In genomic region chr3:104632560-104633162, GRCm38 (mm10) we compare ENCODE assay signal across 17 mouse cellular contexts. TPM values are rescaled to one million over a fixed set of nuclear protein-coding genes. Genes with fewer than 3 reads are reported as not detected.
DNase-seq lines count a peak whose midpoint lies in the region; ATAC-seq and TF ChIP-seq lines count a peak whose summit lies in the region.
"Had no signal": no experiment of that assay in that cellular context is flagged by ENCODE, and none has a peak within 500 bp of the region (broad histone marks: within the 10 kb centered on the region; RNA-seq: fewer than 3 reads in every experiment).

No protein-coding gene starts in this region.

- TF ChIP-seq RAD21 in MEL (IDR thresholded peaks at IDR 0.05; ENCODE audit: low read depth, low read length), result no peak

- TF ChIP-seq POLR2A in MEL (IDR thresholded peaks at IDR 0.05; ENCODE audit: control insufficient read depth in 1 of 2, insufficient read depth in 1 of 2, low read depth in 1 of 2, low read length in 2 of 2, poor library complexity in 1 of 2), result no peak

- no peaks in the 10 kb centered on the region for H3K9me3 ChIP-seq in MEL (replicated peaks; ENCODE audit: insufficient read depth, low read length)
- no peaks in the 10 kb centered on the region for H3K9me3 ChIP-seq in intestine, embryonic 16.5 days (ENCODE audit: control insufficient read depth, low read length)
- H3K9me3 ChIP-seq: limb, embryonic 15.5 days had no signal

- peaks cover 8% of the 10 kb centered on the region for H3K79me2 ChIP-seq in MEL (ENCODE audit: control insufficient read depth, insufficient read depth, low read length, poor library complexity)

- H3K27ac ChIP-seq in MEL (ENCODE audit: control insufficient read depth, low read depth, low read length), result no peak overlapping the region
- H3K27ac ChIP-seq in intestine, embryonic 16.5 days (ENCODE audit: low read length), result no peak overlapping the region
- H3K27ac ChIP-seq: limb, embryonic 15.5 days had no signal

- peak; percentile 55 for DNase-seq in heart, adult 11 months
- DNase-seq in heart, postnatal 4 days, result no peak
- DNase-seq in MEL (ENCODE audit: low read depth, low spot score), result peak; percentile 48
- no peak for DNase-seq in embryo, embryonic 9.5 days (ENCODE audit: extremely low spot score)
- no peak for DNase-seq in layer of hippocampus, postnatal 25 days (ENCODE audit: extremely low spot score in 1 of 2, low spot score in 1 of 2)
- no peak for DNase-seq in frontal cortex, postnatal 14 days (ENCODE audit: low spot score in 2 of 2)
- DNase-seq: cerebellum, adult 8-10 months; forebrain, postnatal 0 days; heart, postnatal 36 days; lung, postnatal 36 days; midbrain, embryonic 14.5 days; right cerebral cortex, adult 18-20 months; thymus, adult 18-20 months had no signal

- WGBS in intestine, embryonic 16.5 days, result 61% methylated on average over 4 of the region's 4 CpGs

- TF ChIP-seq CTCF in MEL (IDR thresholded peaks at IDR 0.05 in 2 of 3, conservative IDR thresholded peaks at IDR 0.05 in 1 of 3; ENCODE audit: control insufficient read depth in 1 of 3, insufficient read depth in 1 of 3, low read depth in 2 of 3, low read length in 3 of 3, poor library complexity in 1 of 3, severe bottlenecking in 1 of 3), result no peak

- H3K4me3 ChIP-seq in MEL (ENCODE audit: control insufficient read depth in 1 of 2, insufficient read depth in 1 of 2, low read depth in 2 of 2, low read length in 2 of 2), result no peak overlapping the region
- H3K4me3 ChIP-seq in intestine, embryonic 16.5 days (ENCODE audit: low read length), result no peak overlapping the region
- H3K4me3 ChIP-seq: limb, embryonic 15.5 days had no signal

- ATAC-seq in intestine, embryonic 16.5 days, result peak; percentile 57; the same call in 1 of the 2 replicates
- ATAC-seq in megakaryocyte progenitor cell, adult 5-6 weeks (replicated peaks; ENCODE audit: poor library complexity), result peak; percentile 85
- ATAC-seq: forebrain, postnatal 0 days; Patski had no signal

- peaks cover 10 to 13% of the 10 kb centered on the region in 2 experiments for H3K4me1 ChIP-seq in MEL (ENCODE audit: control insufficient read depth in 1 of 2, insufficient read depth in 2 of 2, low read length in 2 of 2)
- H3K4me1 ChIP-seq in intestine, embryonic 16.5 days (ENCODE audit: control insufficient read depth, insufficient read depth, low read length), result 0 out of 2 replicates have a peak, but pooled peaks cover 4% of the 10 kb centered on the region
- H3K4me1 ChIP-seq: limb, embryonic 15.5 days had no signal

- H3K9ac ChIP-seq in MEL (ENCODE audit: control insufficient read depth, low read depth, low read length, poor library complexity, severe bottlenecking), result no peak overlapping the region
- H3K9ac ChIP-seq in intestine, embryonic 16.5 days (ENCODE audit: low read depth, low read length), result no peak overlapping the region
- H3K9ac ChIP-seq: forebrain, postnatal 0 days; limb, embryonic 15.5 days had no signal

- peak; percentile 56 to 79; a peak in 3 of 4 replicates for TF ChIP-seq EP300 in MEL (IDR thresholded peaks at IDR 0.05; ENCODE audit: low read depth in 1 of 2, low read length in 2 of 2)

- no peak overlapping the region for H3K4me2 ChIP-seq in intestine, embryonic 16.5 days (ENCODE audit: low read depth, low read length)
- H3K4me2 ChIP-seq: limb, embryonic 15.5 days had no signal

- H3K36me3 ChIP-seq in MEL (ENCODE audit: control insufficient read depth in 1 of 2, insufficient read depth in 2 of 2, low read length in 2 of 2), result peaks cover 0 to 17% of the 10 kb centered on the region in 2 experiments; a peak in 2 of 4 replicates
- H3K36me3 ChIP-seq in intestine, embryonic 16.5 days (ENCODE audit: control insufficient read depth, insufficient read depth, low read length), result no peaks in the 10 kb centered on the region
- H3K36me3 ChIP-seq: limb, embryonic 15.5 days had no signal

- no peaks in the 10 kb centered on the region for H3K27me3 ChIP-seq in MEL (ENCODE audit: control insufficient read depth in 1 of 2, insufficient read depth in 2 of 2, low read length in 2 of 2)
- no peaks in the 10 kb centered on the region for H3K27me3 ChIP-seq in intestine, embryonic 16.5 days (replicated peaks; ENCODE audit: control insufficient read depth, insufficient read depth, low read length)
- H3K27me3 ChIP-seq: limb, embryonic 15.5 days; Patski had no signal

TF ChIP-seq in MEL, 35 proteins besides CTCF, POLR2A, EP300 and RAD21:
- peak; percentile 93 for TF ChIP-seq MAFK (IDR thresholded peaks at IDR 0.05; ENCODE audit: borderline replicate concordance, low read depth, low read length)
- TF ChIP-seq JUND (IDR thresholded peaks at IDR 0.05; ENCODE audit: low read depth, low read length), result no peak
- peak; percentile 77; the same call in 1 of the 2 replicates for TF ChIP-seq TCF12 (IDR thresholded peaks at IDR 0.05; ENCODE audit: low read depth, low read length)
- no peak for TF ChIP-seq ZC3H11A (IDR thresholded peaks at IDR 0.05; ENCODE audit: low read depth, low read length)
- peak; percentile 55 for TF ChIP-seq GATA1 (IDR thresholded peaks at IDR 0.05; ENCODE audit: low read depth, low read length)
- no peak for TF ChIP-seq KAT2A (conservative IDR thresholded peaks at IDR 0.05; ENCODE audit: low read depth, low read length)
- TF ChIP-seq RCOR1 (IDR thresholded peaks at IDR 0.05; ENCODE audit: low read depth, low read length), result no peak
- peak; percentile 30; the same call in 1 of the 2 replicates for TF ChIP-seq ETS1 (IDR thresholded peaks at IDR 0.05; ENCODE audit: low read depth, low read length)
- no peak for TF ChIP-seq BHLHE40 (IDR thresholded peaks at IDR 0.05; ENCODE audit: borderline replicate concordance, low read depth, low read length)
- no peak for TF ChIP-seq USF1 (IDR thresholded peaks at IDR 0.05; ENCODE audit: low read depth, low read length)
- TF ChIP-seq E2F4 (IDR thresholded peaks at IDR 0.05; ENCODE audit: borderline replicate concordance, low read depth, low read length), result no peak
- TF ChIP-seq TAL1 (IDR thresholded peaks at IDR 0.05; ENCODE audit: low read length), result peak; percentile 57
- TF ChIP-seq UBTF (IDR thresholded peaks at IDR 0.05; ENCODE audit: borderline replicate concordance, insufficient read depth, low read depth, low read length), result no peak

RNA-seq across cellular contexts. Expression of gene Slc16a1, which starts 5.8 kb away (rescaled TPM):
- total RNA-seq in heart, postnatal 4 days (2021), result 100 to 1,000 TPM; 178 to 191 TPM
- total RNA-seq in MEL (2012; rRNA removed), result 118 and 128 TPM in 2 replicates
- polyA plus RNA-seq in MEL (2012; ENCODE audit: insufficient read depth in 1 of 2, insufficient read length in 2 of 2, low read depth in 1 of 2, low replicate concordance in 2 of 2, missing spikeins in 1 of 2), result 10 to 100 TPM; 43.7 to 96.1 TPM
- 48.3 and 48.8 TPM in 2 replicates for polyA plus RNA-seq in intestine, embryonic 16.5 days (2015; fragmentation: Nextera tagmentation; extraction: Ambion mirVana)
- 59.7 and 60.3 TPM in 2 replicates for total RNA-seq in megakaryocyte progenitor cell, adult 5-6 weeks (2015)
- 92.8 and 104 TPM in 2 replicates for total RNA-seq in megakaryocyte progenitor cell, adult 5-6 weeks (2017)
- total RNA-seq in layer of hippocampus, postnatal 25 days (2021), result 10 to 100 TPM; 28.4 to 34.3 TPM

Comparison
In these comparisons a context has a peak if more than half of its experiments do, and no peak if none do; other contexts are left out.
1. DNase-seq: peak in heart, adult 11 months (single experiment) and MEL (single experiment); none in heart, postnatal 4 days (single experiment), embryo, embryonic 9.5 days (single experiment), layer of hippocampus, postnatal 25 days (0 of 2) and frontal cortex, postnatal 14 days (0 of 2).